Mouse (Mus musculus) liver, embryonic 11.5 days (tissue): ENCODE data around the gene Rcc1l. TPM values are rescaled to one million over a fixed set of nuclear protein-coding genes. Genes with fewer than 3 reads are reported as not detected.

Experiments used
- ATAC-seq: fragments of 200-750 bp; cut with Nextera tagmentation; replicated peaks from 2 replicates; pipeline ENCODE4 v1.8.0; 2017; ENCODE audit warnings: moderate number of reproducible peaks, mild to moderate bottlenecking, moderate TSS enrichment, moderate library complexity; ENCODE audit not compliant: low FRiP score
- DNase-seq: peaks from one replicate; pipeline ENCODE4 v3.0.0-alpha.2; 2017; ENCODE audit warnings: low spot score
- H3K27ac ChIP-seq: fragments of 300-500 bp; sonication (generic); 2 replicates; pipeline ENCODE4 v1.5.1; 2014; ENCODE audit warnings: mild to moderate bottlenecking, low read depth, low read length, control low read depth
- H3K27me3 ChIP-seq: fragments of 300-500 bp; sonication (generic); replicated peaks from 2 replicates; pipeline ENCODE4 v1.6.1; 2014; ENCODE audit warnings: low read length, mixed read lengths; ENCODE audit not compliant: control insufficient read depth, insufficient read depth
- H3K36me3 ChIP-seq: fragments of 300-500 bp; sonication (generic); 2 replicates; pipeline ENCODE4 v1.6.1; 2014; ENCODE audit warnings: mild to moderate bottlenecking, low read length, moderate library complexity, mixed read lengths; ENCODE audit not compliant: control insufficient read depth, insufficient read depth
- H3K4me1 ChIP-seq: fragments of 300-500 bp; sonication (generic); replicated peaks from 2 replicates; pipeline ENCODE4 v1.6.1; 2014; ENCODE audit warnings: low read length, mixed read lengths; ENCODE audit not compliant: control insufficient read depth, insufficient read depth
- H3K4me2 ChIP-seq: fragments of 300-500 bp; sonication (generic); 2 replicates; pipeline ENCODE4 v1.6.1; 2014; ENCODE audit warnings: mild to moderate bottlenecking, control low read depth, moderate library complexity
- H3K4me3 ChIP-seq: fragments of 300-500 bp; sonication (generic); 2 replicates; pipeline ENCODE4 v1.5.1; 2014; ENCODE audit warnings: low read depth, low read length, control low read depth
- H3K9ac ChIP-seq: fragments of 300-500 bp; sonication (generic); 2 replicates; pipeline ENCODE4 v1.6.1; 2014; ENCODE audit warnings: low read depth, low read length, control low read depth
- H3K9me3 ChIP-seq: fragments of 300-500 bp; sonication (generic); 2 replicates; pipeline ENCODE4 v1.6.1; 2016; ENCODE audit warnings: low read length, inconsistent platforms, mixed read lengths; ENCODE audit not compliant: control insufficient read depth
- WGBS: fragments of 180-500 bp; shearing (Covaris S2); extraction: QIAGEN DNeasy Blood & Tissue Kit; methylation state at CpG from one replicate; pipeline ENCODE4 v1.1.7; 2014; 5-methylcytosine and 5-hydroxymethylcytosine counted together
- polyA plus RNA-seq: library from polyadenylated mRNA; unstranded; fragments of >200 nt; fragmentation: Nextera tagmentation; extraction: Ambion mirVana; gene quantifications from 2 replicates; pipeline ENCODE4 v1.2.1, GENCODE M21; 2014

The Rcc1l gene
- polyA plus RNA-seq, 1 experiment from 2014 or later = 39.1 TPM

- Histone ChIP-seq H3K4me1 (peaks cover 18% of the 10 kb centered on the region), H3K36me3 (no peaks in the 10 kb centered on the region), H3K27ac (no peak overlapping the region), H3K4me2 (no peak overlapping the region), H3K9me3 (no peaks in the 10 kb centered on the region), H3K4me3 (no peak overlapping the region), H3K9ac (no peak overlapping the region), H3K27me3 (no peaks in the 10 kb centered on the region)
- ATAC-seq (no peak), DNase-seq (peak; percentile 56)
- WGBS = 22% methylated on average over 7 of the region's 7 CpGs
Observed at GRCm38 (mm10) chr5:134179871-134180270, 3.3 kb upstream of the Rcc1l start.

GRCm38 (mm10) chr5:134178536-134178935, 2.0 kb upstream of the Rcc1l start:
- no peak for ATAC-seq
- no peak overlapping the region for H3K4me2 ChIP-seq
- H3K27ac ChIP-seq = no peak overlapping the region
- DNase-seq = no peak
- peaks cover 24% of the 10 kb centered on the region for H3K4me1 ChIP-seq
- WGBS = 64% methylated on average over 7 of the region's 7 CpGs
- H3K36me3 ChIP-seq = 0 out of 2 replicates have a peak, but pooled peaks cover 2% of the 10 kb centered on the region
- H3K9me3 ChIP-seq = no peaks in the 10 kb centered on the region
- no peaks in the 10 kb centered on the region for H3K27me3 ChIP-seq
- H3K9ac ChIP-seq = no peak overlapping the region
- no peak overlapping the region for H3K4me3 ChIP-seq

GRCm38 (mm10) chr5:134175696-134176095, 878 bp downstream of the Rcc1l start:
- H3K4me3 ChIP-seq = peak overlapping the region; percentile 68
- H3K36me3 ChIP-seq = peaks cover 6% of the 10 kb centered on the region; the same call in 1 of the 2 replicates
- H3K9me3 ChIP-seq = no peaks in the 10 kb centered on the region
- no peaks in the 10 kb centered on the region for H3K27me3 ChIP-seq
- peak overlapping the region; percentile 72; the same call in 1 of the 2 replicates for H3K27ac ChIP-seq
- 7% methylated on average over 10 of the region's 10 CpGs for WGBS
- peak overlapping the region; percentile 62 for H3K9ac ChIP-seq
- H3K4me1 ChIP-seq = peaks cover 14% of the 10 kb centered on the region
- peak overlapping the region; percentile 85 for H3K4me2 ChIP-seq
- ATAC-seq = peak; percentile 5; the same call in 1 of the 2 replicates
- peak; percentile 48 for DNase-seq

- Histone ChIP-seq H3K27ac (no peak overlapping the region), H3K27me3 (no peaks in the 10 kb centered on the region), H3K4me1 (peaks cover 14% of the 10 kb centered on the region), H3K36me3 (peaks cover 12% of the 10 kb centered on the region; the same call in 1 of the 2 replicates), H3K9me3 (no peaks in the 10 kb centered on the region), H3K9ac (no peak overlapping the region), H3K4me3 (no peak overlapping the region), H3K4me2 (no peak overlapping the region)
- no peak for DNase-seq
- 39% methylated on average over 4 of the region's 4 CpGs for WGBS
- ATAC-seq = no peak
Observed at GRCm38 (mm10) chr5:134173206-134173605, 3.4 kb downstream of the Rcc1l start.

GRCm38 (mm10) chr5:134170167-134170566, 6.4 kb downstream of the Rcc1l start:
- H3K4me3 ChIP-seq = no peak overlapping the region
- no peak overlapping the region for H3K27ac ChIP-seq
- H3K36me3 ChIP-seq = peaks cover 19% of the 10 kb centered on the region
- 87% methylated on average over 8 of the region's 8 CpGs for WGBS
- H3K4me2 ChIP-seq = no peak overlapping the region
- no peaks in the 10 kb centered on the region for H3K9me3 ChIP-seq
- peaks cover 8% of the 10 kb centered on the region for H3K4me1 ChIP-seq
- no peak overlapping the region for H3K9ac ChIP-seq
- H3K27me3 ChIP-seq = no peaks in the 10 kb centered on the region
- DNase-seq (no peak), ATAC-seq (no peak)

GRCm38 (mm10) chr5:134169231-134169630, 7.3 kb downstream of the Rcc1l start:
- WGBS = 91% methylated on average over 10 of the region's 10 CpGs
- ATAC-seq (no peak), DNase-seq (no peak)
- no peaks in the 10 kb centered on the region; the same call in 1 of the 2 replicates for H3K4me1 ChIP-seq
- H3K36me3 ChIP-seq = peaks cover 18% of the 10 kb centered on the region
- H3K9me3 ChIP-seq = no peaks in the 10 kb centered on the region
- no peak overlapping the region for H3K4me2 ChIP-seq
- no peak overlapping the region for H3K27ac ChIP-seq
- no peaks in the 10 kb centered on the region for H3K27me3 ChIP-seq
- H3K9ac ChIP-seq = no peak overlapping the region
- no peak overlapping the region for H3K4me3 ChIP-seq

GRCm38 (mm10) chr5:134168033-134168432, 8.5 kb downstream of the Rcc1l start:
- H3K9ac ChIP-seq = no peak overlapping the region
- H3K4me3 ChIP-seq = no peak overlapping the region
- DNase-seq (no peak), ATAC-seq (no peak)
- no peak overlapping the region for H3K4me2 ChIP-seq
- H3K36me3 ChIP-seq = peaks cover 27% of the 10 kb centered on the region
- H3K9me3 ChIP-seq = no peaks in the 10 kb centered on the region
- no peaks in the 10 kb centered on the region for H3K4me1 ChIP-seq
- H3K27me3 ChIP-seq = no peaks in the 10 kb centered on the region
- WGBS = 92% methylated on average over 9 of the region's 9 CpGs
- H3K27ac ChIP-seq = no peak overlapping the region

GRCm38 (mm10) chr5:134166642-134167041, 9.9 kb downstream of the Rcc1l start:
- Histone ChIP-seq H3K36me3 (peaks cover 30% of the 10 kb centered on the region), H3K27ac (no peak overlapping the region), H3K9me3 (no peaks in the 10 kb centered on the region), H3K4me1 (no peaks in the 10 kb centered on the region), H3K4me3 (no peak overlapping the region), H3K4me2 (no peak overlapping the region), H3K27me3 (no peaks in the 10 kb centered on the region), H3K9ac (no peak overlapping the region)
- ATAC-seq = no peak
- no peak for DNase-seq
- 87% methylated on average over 7 of the region's 7 CpGs for WGBS

DNA sequence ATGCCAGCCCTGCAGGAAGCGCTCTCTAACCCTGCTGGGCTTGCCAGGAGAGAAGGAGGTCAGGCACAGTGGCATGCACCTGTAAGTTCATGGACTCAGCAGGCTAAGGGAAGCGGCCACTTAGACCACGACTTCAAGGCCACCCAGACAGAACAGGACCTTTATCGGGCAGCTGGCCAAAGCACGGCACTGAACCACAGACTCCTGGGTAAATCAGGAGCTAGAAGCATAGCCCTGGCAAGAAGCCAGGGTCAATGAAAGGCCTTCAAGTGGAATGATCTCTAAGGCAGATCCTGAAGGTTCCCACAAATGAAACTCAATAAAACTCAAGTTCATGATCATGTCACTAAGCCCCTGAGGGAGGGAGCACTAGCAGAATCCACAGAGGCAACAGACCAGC, 11.9 kb downstream of the Rcc1l start:
- no peak for DNase-seq
- no peak overlapping the region for H3K4me3 ChIP-seq
- H3K27ac ChIP-seq = no peak overlapping the region
- no peaks in the 10 kb centered on the region for H3K9me3 ChIP-seq
- ATAC-seq = no peak
- peaks cover 33% of the 10 kb centered on the region for H3K36me3 ChIP-seq
- H3K4me2 ChIP-seq = no peak overlapping the region
- H3K4me1 ChIP-seq = no peaks in the 10 kb centered on the region
- WGBS = 88% methylated on average over 5 of the region's 5 CpGs
- H3K9ac ChIP-seq = no peak overlapping the region
- no peaks in the 10 kb centered on the region for H3K27me3 ChIP-seq
